Mouse (Mus musculus) spleen, postnatal 4 days (tissue): Measurements from ENCODE around the gene Iscu.
"Not testable (repeated sequence)": the region's sequence is repeated elsewhere in the genome, so short reads cannot be mapped to it uniquely, and the experiment has no call there.

Source experiments
- DNase-seq, 2 experiments: peaks; one replicate each; pipeline ENCODE4 v3.0.0; 2022; ENCODE audit warnings: low spot score in 2 of 2

The Iscu gene

DNA sequence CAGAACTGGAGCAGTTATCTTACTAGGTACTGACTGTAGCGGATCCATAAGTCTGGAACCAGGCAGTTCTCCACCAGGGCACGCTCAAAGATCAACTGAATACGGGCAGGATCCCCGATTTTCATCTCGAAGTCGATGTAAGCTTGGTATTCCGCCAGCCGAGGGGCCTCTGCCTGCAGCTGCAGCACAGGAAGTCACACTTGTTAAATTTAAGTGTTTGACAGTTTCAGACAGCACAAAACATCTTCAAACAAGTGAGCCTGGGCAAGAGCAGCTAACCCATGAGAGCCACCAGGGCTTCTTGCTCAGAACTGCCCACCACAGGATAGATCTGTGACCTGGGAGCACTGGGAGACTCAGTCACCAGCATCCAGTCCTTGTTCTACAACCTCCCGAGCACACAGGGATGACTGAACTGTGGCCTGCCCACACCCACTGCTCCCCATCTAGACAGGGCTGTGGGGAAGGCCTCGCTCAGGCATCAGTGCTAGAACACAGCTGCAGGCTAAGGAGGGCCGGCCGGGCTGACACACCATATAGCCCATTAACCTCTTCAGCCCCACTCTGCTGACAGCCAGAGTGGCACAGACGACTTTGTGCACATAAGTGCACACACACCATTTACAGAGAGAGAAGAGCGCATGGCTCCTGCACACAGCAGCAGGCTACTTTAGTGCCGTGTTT lies 17.1 kb upstream of the Iscu start:
- no peak for DNase-seq

DNA sequence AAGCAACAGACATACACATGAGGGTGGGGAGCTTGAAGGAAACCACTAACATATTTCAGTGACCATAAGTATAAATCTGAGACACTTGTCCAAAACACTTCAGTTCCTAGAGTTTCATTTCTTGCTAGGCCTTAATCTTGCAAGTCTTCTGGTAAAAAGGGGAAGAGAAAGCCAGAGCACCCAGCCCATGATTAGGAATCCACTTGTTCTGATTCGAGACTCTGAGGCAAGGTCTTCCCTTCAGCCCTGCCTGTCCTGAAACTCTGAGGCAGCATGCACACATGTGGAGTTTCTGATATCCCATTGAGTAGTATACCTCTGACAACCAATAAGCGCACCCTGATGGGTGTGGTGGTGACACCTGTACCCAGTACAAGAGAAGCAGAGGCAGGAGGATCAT lies 11.0 kb upstream of the Iscu start:
- DNase-seq: no peak

DNA sequence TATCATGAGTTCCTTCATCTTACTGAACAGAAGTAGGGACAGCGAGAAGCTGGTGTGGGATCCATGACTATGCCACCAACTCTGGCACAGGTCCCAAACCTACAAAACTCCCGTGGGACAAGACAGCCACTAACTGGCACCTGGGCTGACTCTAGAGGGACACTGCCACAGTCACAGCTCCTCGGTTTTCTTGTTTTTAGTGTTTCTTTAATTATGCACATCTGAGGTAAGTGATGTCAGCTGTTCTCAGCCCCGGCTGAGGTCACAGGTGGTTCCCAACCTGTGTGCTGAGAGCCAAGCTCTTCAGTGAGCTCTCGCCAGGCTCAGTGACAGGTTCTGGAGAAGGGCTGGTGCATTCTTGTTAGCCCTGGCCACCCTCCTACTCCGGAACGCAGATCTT lies 8.1 kb upstream of the Iscu start:
- no peak for DNase-seq

DNA sequence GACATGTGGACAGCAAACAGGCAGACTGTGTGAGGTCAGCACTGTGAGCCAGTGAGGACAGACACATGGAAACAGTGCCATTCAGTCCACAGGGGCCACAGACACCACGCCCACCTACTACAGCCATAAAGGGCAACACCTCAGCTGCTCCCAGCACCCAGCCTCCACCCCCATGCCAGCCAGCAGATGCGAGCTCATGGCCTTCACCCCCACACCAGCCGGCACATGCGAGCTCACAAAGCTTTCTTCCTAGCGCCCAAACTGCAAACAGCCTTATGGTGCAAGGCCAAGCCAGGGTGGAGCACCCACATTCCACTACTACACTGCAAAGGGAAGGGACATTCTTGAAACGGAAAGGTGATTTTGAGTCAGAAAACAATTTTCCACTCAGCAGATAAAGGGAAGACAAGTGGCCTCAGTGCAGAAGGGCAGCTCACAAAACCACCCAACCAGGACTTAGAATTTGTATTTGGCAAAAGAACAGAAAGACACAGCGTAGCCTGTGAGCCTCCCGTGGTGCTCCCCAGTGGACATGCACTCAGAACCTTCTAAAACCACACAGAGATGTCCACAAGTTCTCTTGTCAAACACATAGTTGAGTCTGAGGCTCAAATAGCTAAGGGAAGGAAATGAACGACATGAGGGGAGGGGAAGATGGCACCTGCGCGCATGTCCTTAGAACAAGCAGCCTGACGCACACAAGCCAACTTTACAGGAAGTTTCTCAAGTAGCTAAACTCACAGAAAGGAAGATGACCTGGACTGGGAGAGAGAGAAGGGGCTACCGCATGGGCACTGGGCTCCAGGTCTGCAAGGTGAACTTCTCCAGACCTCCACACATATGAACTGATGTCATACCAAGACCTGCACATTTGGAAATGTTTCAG lies 6.7 kb upstream of the Iscu start:
- no peak for DNase-seq

DNA sequence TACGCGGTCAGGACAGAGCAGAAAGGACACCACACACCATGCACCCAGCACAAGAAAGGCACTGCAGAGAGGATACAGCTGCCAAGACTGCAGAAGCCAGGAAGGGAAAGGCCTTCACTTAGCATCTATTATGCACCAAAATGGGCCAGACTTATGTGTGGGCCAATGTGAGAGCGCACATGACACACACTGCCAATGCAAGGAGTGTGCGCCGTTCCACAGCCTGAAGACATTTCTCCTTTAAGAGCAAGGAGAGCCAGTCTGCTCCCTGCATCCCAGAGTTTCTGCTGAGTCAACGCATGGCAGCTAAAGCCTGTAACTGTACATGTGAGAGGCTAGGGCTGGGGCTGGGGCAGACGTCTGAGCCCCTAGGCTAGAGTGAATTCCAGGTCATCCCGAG lies 3.7 kb upstream of the Iscu start:
- no peak for DNase-seq

DNA sequence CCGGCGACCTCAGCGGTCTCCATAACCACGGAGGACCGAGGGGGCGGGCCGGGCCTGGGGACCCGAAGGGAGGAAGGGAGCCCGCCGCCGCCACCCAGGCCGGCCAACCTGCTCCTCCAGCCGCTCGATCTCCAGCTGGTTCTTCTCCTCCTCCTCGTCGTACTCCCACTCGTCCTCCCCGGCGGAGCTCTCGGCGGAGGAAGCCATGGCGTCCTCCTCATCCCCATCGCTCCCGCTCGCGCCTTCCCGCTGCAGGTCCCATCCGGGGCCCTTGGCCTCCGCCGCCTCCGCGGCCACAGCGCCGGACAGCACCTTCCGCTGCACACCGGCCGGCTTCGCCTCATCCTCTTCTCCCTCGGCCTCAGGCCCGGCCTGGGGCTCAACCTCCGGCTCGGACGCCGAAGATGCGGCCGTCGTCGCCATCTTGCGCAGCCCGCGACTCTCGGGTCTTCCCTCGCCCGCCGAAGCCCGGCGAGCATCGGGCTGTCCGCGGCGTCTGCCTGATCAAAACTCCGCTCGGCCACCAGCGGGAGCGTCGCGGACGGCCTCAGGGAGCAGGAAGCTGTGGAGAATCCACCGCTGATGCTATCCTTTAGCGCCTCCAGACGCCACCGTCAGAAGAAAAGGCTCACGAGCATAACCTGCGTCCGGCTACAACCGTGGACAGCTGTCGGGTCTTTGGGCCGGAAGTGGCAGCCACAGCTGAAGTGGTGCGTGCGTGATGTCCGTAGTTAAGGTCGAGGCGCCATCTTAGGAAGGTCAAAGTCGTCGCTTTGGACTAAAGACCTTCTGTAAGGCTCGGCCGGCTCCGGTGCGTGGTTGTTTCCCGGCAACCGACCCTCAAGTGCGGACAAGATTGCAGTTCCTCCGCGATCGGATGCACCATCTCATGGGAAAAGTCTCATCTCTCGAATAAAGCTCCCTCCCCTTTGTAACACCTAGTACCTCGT lies 1.1 kb upstream of the Iscu start:
- peak; percentile 86 to 93 for DNase-seq

DNA sequence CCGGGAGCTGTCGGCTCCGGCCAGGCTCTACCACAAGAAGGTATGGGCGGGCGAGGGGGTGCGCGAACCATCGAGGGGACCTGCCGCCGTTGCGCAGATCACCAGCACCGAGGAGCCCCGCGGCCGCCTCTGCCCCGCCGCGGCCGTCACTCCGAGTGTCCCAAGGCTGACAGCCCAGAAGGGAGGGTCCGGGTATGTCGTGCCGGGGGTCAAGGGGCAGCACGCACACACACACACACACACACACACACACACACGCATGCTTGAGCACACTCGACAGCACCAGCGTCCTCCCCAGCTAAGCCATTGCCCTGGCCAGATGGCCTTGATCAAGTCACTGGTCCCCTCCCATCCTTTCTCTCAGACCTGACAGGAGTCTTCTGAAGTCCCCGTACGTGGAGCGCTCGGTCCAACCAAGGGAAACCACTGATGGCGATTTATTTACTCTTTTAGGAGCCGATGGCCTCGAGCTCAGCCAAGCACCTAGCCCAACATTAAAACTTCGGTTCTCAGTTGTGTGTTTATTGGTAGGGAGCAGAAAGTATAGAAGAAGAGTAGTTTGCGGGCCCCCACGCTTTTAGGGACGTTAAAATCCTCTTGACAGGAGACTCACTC lies 464 bp downstream of the Iscu start:
- no peak for DNase-seq

DNA sequence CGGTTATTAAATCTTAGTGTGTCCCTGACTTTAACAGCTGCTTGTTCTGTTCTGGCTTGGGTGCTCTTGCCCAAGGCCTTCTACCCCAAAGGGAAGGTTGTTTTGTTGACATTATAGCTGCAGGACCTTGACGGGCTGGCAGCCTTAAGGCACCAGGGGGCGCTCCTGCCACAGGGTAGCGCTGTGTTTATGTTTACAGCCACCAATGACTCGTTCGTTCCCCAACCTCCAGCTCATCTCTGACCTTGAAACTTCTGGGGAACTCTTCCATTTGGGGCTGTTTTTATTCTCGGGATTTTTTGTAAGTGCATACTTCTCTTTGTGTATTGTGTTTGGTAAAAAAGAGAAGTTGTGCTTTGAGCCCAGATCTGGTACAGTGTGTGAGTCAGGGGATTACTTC lies 1.1 kb downstream of the Iscu start:
- peak; percentile 94 to 99 for DNase-seq

DNA sequence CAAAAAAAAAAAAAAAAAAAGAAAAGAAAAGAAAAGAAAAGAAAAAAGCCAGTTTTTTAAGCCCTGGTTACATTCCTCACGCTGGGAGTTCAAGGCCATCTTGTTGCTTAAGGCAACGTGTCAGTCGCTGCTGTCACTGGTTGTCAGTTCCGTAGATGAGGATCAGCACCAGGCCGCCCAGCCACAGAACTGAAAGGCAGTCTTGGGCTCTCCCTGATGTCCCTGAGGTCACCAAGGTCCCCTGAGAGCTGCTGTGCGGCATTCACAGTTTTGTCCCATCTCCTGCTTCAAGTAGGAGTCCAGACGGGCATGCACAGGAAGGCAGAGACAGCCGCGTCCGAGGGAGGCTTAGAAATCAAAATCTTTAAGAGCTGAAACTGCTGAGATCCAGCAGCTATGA lies 3.0 kb downstream of the Iscu start:
- no peak for DNase-seq

DNA sequence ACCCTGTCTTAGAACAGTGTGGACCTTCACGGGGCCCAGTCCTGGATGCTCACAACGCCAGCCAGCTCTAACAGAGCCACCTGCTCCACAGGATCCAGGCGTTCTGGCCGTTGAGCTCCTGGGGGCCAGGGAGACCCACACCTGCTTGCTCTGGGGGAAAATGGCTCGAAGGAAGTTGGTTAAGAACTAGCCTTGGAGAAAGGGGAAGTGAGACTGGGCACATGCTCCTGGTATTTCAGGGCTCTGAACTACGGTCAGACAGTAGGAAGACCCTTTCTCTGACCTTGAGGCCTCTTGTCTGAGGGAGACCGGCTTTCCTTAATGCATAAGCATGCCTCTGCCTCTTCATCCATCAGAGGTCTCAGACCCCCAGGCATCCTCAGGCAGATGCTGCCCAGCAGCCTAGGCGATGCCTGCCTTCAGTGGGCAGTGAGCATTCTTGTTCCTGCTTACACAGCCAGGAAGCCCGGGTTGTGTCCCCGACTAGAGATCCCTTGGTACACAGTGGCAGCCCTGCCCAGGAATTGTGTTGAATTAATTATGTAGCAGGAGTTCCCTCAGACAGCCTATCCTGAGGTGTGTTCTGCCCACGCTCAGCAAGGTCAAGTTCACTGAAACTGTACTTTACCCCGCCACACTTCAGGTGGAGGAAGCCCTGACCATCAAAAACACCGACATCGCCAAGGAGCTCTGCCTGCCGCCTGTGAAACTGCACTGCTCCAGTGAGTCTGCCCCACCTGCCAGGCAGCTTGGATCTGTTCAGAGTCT lies 3.8 kb downstream of the Iscu start:
- no peak for DNase-seq

DNA sequence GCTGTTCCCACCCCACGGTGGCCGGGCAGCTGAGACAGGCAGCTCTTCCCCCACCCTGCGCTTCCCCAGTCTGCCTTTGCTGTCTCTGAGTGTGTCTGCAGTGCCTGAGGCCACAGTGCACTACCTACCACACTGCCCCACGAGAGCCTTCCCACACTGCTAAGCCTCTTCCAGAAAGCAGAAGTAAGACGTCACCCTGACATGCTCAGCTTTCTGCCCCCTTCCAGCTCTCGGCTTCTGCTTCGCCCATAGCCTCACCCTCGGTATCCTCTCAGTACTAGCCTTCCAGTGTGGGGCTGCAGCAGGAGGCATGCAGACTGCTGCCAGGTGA lies 4.3 kb downstream of the Iscu start:
- peak; percentile 55 to 80 for DNase-seq

DNA sequence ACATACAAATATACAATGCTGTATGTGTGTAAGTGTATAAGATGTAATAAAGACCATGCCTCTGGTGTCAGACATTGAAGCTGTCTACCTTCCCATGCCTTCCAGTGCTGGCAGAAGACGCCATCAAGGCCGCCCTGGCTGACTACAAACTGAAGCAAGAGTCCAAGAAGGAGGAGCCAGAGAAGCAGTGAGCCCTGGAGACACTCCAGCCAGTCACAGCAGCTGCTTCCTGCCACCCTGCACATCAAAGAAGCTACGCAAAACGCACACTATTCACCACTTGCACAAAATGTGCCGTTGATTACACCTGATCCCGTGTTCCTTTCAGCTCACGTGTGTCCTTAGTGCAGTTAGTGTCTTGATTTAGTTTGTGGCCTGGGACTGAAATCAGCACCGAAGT lies 5.2 kb downstream of the Iscu start:
- not testable (repeated sequence) for DNase-seq

DNA sequence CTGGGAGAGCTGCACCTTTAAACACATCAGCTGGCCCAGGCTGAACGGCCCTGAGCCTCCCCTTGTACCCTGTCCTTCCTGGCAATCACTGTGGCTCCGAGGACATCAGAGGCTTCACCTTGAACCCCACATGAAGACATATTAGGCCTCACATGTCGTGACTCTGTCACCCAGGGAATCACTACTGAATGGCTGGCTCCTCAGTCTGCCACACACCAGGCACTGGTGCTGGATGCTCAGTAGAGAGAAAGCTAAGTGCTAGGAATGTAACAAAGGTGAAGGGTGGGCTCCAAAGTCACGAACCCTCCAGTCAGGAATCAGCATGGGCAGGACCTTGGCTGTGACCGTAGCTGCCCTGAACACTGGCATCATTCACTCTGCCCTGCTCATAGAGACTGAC lies 7.0 kb downstream of the Iscu start:
- no peak for DNase-seq

DNA sequence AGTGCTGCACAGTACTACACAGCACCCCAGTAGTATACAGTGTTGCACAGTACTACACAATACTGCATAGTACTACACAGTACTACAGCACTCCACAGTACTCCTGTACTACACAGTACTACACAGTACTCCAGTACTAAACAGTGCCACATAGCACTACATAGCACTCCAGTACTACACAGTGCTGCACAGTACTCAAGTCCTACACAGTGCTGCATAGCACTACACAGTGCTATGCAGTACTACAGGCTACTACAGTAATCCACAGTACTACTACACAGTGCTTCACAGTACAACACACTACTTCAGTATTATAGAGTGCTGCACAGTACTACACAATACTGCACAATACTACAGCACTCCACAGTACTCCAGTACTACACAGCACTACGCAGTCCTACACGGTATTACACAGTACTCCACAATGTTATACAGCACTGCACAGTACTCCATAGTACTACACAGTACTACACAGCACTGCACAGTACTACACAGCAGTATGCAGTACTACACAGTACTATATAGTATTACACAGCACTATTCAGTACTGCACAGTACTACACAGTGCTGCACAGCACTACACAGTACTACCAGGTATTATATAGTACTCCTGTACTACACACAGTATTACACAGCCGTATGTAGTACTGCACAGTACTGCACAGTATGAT lies 7.7 kb downstream of the Iscu start:
- no peak for DNase-seq

DNA sequence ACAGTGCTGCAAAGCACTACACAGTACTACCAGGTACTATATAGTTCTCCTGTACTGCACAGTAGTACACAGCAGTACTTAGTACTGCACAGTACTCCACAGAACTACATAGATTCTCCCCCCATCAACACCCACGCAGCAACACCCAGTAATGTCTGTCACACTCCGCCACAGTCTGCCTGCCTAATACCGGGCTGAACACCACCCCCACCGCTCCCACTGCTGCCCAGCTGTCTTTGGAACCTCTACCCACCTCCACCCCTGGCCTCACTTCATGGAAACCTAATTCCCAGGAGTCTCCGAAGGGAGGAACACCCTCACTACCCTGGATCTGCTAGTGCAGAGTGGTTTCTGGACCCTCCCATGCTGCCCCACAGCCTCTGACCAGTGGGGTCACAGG lies 8.2 kb downstream of the Iscu start:
- DNase-seq: no peak

DNA sequence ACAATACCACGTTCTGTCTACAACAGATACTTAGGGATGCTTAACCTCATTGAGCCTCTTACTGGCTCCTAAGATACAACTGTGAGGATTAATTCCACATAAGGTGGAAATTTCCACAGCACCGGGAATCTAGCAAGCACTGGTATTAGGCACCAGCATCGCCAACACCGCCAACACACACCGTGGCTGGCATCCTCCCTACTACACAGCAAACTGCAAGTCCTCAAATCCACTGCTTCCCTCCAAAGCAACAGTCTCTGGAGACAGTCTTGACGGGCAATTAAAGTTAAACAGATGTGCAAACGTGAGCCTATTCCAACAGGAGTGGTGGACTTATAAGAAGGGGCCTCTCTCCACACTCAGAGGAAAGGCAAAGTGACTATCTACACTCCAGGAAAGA lies 8.7 kb downstream of the Iscu start:
- DNase-seq: no peak

DNA sequence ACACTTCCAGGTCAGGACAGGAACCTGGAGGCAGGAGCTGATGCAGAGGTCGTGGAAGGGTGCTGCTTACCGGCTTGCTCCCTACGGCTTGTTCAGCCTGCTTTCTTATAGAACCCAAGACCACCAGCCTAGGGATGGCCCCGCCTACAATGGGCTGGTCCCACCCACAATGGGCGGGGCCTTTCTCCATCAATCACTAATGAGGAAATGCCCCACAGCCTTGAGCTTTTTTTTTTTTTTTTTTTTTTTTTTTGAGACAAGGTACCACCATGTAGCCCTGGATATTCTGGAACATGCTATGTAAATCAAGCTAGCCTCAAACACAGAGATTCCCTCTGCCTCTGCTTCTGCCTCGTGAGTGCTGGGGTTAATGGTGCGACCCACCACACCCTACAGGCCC lies 9.3 kb downstream of the Iscu start:
- no peak for DNase-seq

DNA sequence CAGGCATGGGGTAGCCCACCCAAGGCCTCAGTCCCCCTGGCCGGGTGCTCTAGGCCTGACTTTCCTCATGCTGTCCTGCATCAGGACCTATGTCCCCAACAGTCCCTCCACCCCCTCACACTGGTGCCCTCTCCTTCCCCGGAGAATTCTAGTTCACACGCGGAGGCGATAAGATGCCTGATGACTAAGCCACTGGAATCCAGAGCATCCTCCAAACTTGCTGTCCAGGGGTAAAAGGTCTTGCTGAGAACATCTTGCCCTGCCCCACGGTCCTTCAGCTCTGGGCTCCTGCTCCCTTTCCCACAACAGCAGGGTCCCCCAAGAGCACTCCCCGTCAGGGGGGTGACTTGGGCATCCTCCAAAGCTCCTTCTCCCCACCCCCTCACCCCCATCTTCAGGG lies 10.1 kb downstream of the Iscu start:
- DNase-seq: no peak

DNA sequence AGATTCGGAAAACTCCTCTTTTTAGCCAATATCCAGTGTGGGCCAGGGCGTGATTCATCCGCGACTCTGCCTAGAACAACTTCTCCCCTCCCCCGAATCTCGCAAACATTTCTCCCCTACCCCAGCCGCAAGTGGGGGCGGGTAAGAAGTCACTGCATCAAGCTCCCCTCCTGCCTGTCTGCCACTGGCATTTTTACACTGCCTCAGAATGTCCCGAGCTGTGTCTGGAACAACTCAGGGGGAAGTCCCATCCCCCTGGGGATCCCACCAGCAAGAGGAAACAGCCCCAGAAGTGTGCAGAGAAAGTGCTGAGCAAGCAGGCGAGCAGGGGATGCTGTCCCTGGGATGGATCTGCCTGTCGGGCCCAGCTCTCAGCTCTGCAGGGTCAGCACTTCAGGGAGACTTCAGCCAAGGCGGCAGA lies 11.0 kb downstream of the Iscu start:
- DNase-seq: no peak

DNA sequence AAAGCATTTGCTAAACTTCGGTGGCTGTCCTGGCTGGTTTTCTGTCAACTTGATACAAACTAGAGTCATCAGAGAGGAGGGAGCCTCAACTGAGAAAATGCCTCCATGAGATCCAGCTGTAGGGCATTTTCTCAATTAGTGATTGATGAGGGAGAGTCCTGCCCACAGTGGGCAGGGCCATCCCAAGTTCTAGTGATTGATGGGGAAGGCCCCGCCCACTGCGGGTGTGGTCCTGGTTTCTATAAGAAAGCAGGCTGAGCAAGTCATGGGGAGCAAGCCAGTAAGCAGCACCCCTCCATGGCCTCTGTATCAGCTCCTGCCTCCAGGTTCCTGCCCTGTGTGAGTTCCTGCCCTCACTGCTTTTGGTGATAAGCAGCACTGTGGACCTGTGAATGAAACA lies 11.6 kb downstream of the Iscu start:
- not testable (repeated sequence) for DNase-seq

DNA sequence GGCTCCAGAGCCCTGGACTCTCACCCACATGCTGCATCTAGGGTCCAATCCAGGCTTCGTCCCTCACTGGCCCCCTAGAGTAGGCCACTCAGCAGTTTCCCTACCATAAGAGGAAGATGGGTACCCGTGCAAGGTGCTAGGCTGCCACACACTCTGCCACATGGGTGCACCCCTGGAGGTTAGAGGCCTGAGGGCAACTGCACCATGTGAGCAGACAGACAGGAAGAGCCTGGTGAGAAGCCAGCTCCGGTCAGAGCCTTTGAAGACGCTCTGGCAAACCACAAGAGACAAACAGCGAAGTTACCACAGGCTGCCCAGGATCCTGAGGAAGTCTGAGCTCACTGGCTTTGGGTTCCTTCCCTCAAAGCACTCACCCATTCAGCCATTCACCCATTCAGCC lies 14.4 kb downstream of the Iscu start:
- DNase-seq: no peak
